8 mouse cellular contexts compared by ENCODE assay signal in the genomic region with DNA sequence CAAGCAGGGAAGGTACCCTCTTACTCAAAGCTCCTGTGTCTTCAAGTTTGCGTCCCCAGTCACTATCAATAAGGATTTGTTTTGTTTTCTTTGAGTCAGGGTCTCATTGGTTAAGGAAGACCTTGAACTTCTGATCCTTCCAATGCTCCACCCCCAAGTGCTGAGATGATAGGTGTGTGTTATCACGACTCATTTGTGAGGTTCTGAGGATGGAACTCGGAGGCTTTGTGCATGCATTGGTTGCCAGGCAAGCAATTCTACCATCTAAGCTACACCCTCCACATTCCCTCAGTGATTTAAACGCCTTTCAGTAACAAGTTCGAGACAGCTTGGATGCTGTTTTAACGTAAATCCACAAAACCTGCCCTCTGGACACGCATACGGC. TPM values are rescaled to one million over a fixed set of nuclear protein-coding genes. Genes with fewer than 3 reads are reported as not detected.
DNase-seq lines count a peak whose midpoint lies in the region; ATAC-seq and TF ChIP-seq lines count a peak whose summit lies in the region.

No protein-coding gene starts in this region.

- DNase-seq in kidney, postnatal 0 days (ENCODE audit: low spot score), result no peak
- DNase-seq in kidney, postnatal 10 days, result no peak
- DNase-seq in brain, adult 2 months (ENCODE audit: low read depth, low spot score), result peak; percentile 22
- no peak for DNase-seq in spleen, adult 12 weeks (ENCODE audit: low spot score)
- DNase-seq in right cerebral cortex, postnatal 25 days, result no peak

- 0 out of 2 replicates have a peak, but pooled peaks cover 4% of the 10 kb centered on the region for H3K36me3 ChIP-seq in kidney, postnatal 0 days (ENCODE audit: insufficient read depth, low read length)
- H3K36me3 ChIP-seq in hindbrain, embryonic 15.5 days, result no peaks in the 10 kb centered on the region
- H3K36me3 ChIP-seq in midbrain, embryonic 16.5 days (ENCODE audit: control insufficient read depth, insufficient read depth, low read length), result no peaks in the 10 kb centered on the region

- peak overlapping the region; percentile 41; the same call in 1 of the 2 replicates for H3K9ac ChIP-seq in kidney, postnatal 0 days (ENCODE audit: low read depth, low read length)
- H3K9ac ChIP-seq in hindbrain, embryonic 15.5 days, result peak overlapping the region; percentile 82
- H3K9ac ChIP-seq in midbrain, embryonic 16.5 days (ENCODE audit: low read depth, low read length), result peak overlapping the region; percentile 79

- H3K4me3 ChIP-seq in kidney, postnatal 0 days (replicated peaks; ENCODE audit: low read depth, low read length), result peak overlapping the region; percentile 75
- H3K4me3 ChIP-seq in hindbrain, embryonic 15.5 days, result peak overlapping the region; percentile 77
- H3K4me3 ChIP-seq in midbrain, embryonic 16.5 days (ENCODE audit: low read depth, low read length), result peak overlapping the region; percentile 96

- peaks cover 21% of the 10 kb centered on the region; the same call in 1 of the 2 replicates for H3K4me1 ChIP-seq in kidney, postnatal 0 days (replicated peaks; ENCODE audit: insufficient read depth, low read length)
- H3K4me1 ChIP-seq in hindbrain, embryonic 15.5 days (replicated peaks), result peaks cover 26% of the 10 kb centered on the region
- H3K4me1 ChIP-seq in midbrain, embryonic 16.5 days (ENCODE audit: control insufficient read depth, insufficient read depth, low read length), result peaks cover 15% of the 10 kb centered on the region

- ATAC-seq in kidney, postnatal 0 days (replicated peaks; ENCODE audit: low FRiP score, low read depth), result no peak
- ATAC-seq in hindbrain, embryonic 15.5 days (ENCODE audit: low FRiP score, low read depth), result peak; percentile 14; the same call in 1 of the 2 replicates
- peak; percentile 26 for ATAC-seq in midbrain, embryonic 16.5 days
- no peak for ATAC-seq in megakaryocyte-erythroid progenitor cell, adult 5-6 weeks (replicated peaks; ENCODE audit: low FRiP score, low TSS enrichment, poor library complexity, severe bottlenecking)

- no peak for TF ChIP-seq CTCF in kidney, postnatal 0 days (IDR thresholded peaks at IDR 0.05; ENCODE audit: low read depth)

- H3K27me3 ChIP-seq in kidney, postnatal 0 days (ENCODE audit: insufficient read depth, low read length), result no peaks in the 10 kb centered on the region
- H3K27me3 ChIP-seq in hindbrain, embryonic 15.5 days, result no peaks in the 10 kb centered on the region
- H3K27me3 ChIP-seq in midbrain, embryonic 16.5 days (ENCODE audit: control insufficient read depth, insufficient read depth, low read depth, low read length), result no peaks in the 10 kb centered on the region

- no peaks in the 10 kb centered on the region for H3K9me3 ChIP-seq in kidney, postnatal 0 days (replicated peaks; ENCODE audit: low read length)
- H3K9me3 ChIP-seq in hindbrain, embryonic 15.5 days, result no peaks in the 10 kb centered on the region
- H3K9me3 ChIP-seq in midbrain, embryonic 16.5 days (replicated peaks; ENCODE audit: control insufficient read depth, low read length, poor library complexity, severe bottlenecking), result no peaks in the 10 kb centered on the region

- H3K27ac ChIP-seq in kidney, postnatal 0 days, result peak overlapping the region; percentile 38; the same call in 1 of the 2 replicates
- H3K27ac ChIP-seq in hindbrain, embryonic 15.5 days (replicated peaks), result peak overlapping the region; percentile 89
- H3K27ac ChIP-seq in midbrain, embryonic 16.5 days (ENCODE audit: low read length), result peak overlapping the region; percentile 92

- 8% methylated on average over 8 of the region's 8 CpGs for WGBS in kidney, postnatal 0 days
- WGBS in hindbrain, embryonic 15.5 days, result 12% methylated on average over 8 of the region's 8 CpGs
- 11% methylated on average over 8 of the region's 8 CpGs for WGBS in midbrain, embryonic 16.5 days

- peak overlapping the region; percentile 85 for H3K4me2 ChIP-seq in kidney, postnatal 0 days (ENCODE audit: low read length)
- peak overlapping the region; percentile 70 for H3K4me2 ChIP-seq in hindbrain, embryonic 15.5 days
- peak overlapping the region; percentile 85 for H3K4me2 ChIP-seq in midbrain, embryonic 16.5 days (ENCODE audit: low read length)

RNA-seq across cellular contexts. Expression of a gene that starts 0.5 kb away (rescaled TPM):
- 210 and 216 TPM in 2 replicates for polyA plus RNA-seq in kidney, postnatal 0 days (2015; fragmentation: Nextera tagmentation; extraction: Ambion mirVana)
- 75.2 and 81.7 TPM in 2 replicates for polyA plus RNA-seq in hindbrain, embryonic 15.5 days (2015; fragmentation: Nextera tagmentation; extraction: Ambion mirVana)
- polyA plus RNA-seq in midbrain, embryonic 16.5 days (2015; fragmentation: Nextera tagmentation; extraction: Ambion mirVana), result 63.6 and 70.8 TPM in 2 replicates
- total RNA-seq in megakaryocyte-erythroid progenitor cell, adult 5-6 weeks (2014; fragmentation: Nextera tagmentation), result 31.7 and 48.4 TPM in 2 replicates
- 36.3 and 37.6 TPM in 2 replicates for total RNA-seq in megakaryocyte-erythroid progenitor cell, adult 5-6 weeks (2017)

RNA-seq across cellular contexts. Expression of a gene that starts 24.9 kb away (rescaled TPM):
- 313 and 335 TPM in 2 replicates for polyA plus RNA-seq in kidney, postnatal 0 days (2015; fragmentation: Nextera tagmentation; extraction: Ambion mirVana)
- 282 and 283 TPM in 2 replicates for polyA plus RNA-seq in hindbrain, embryonic 15.5 days (2015; fragmentation: Nextera tagmentation; extraction: Ambion mirVana)
- 315 and 350 TPM in 2 replicates for polyA plus RNA-seq in midbrain, embryonic 16.5 days (2015; fragmentation: Nextera tagmentation; extraction: Ambion mirVana)
- 71.3 and 81.0 TPM in 2 replicates for total RNA-seq in megakaryocyte-erythroid progenitor cell, adult 5-6 weeks (2014; fragmentation: Nextera tagmentation)
- total RNA-seq in megakaryocyte-erythroid progenitor cell, adult 5-6 weeks (2017), result 150 and 265 TPM in 2 replicates

RNA-seq across cellular contexts. Expression of a gene that starts 25.0 kb away (rescaled TPM):
- 13.1 and 15.2 TPM in 2 replicates for polyA plus RNA-seq in kidney, postnatal 0 days (2015; fragmentation: Nextera tagmentation; extraction: Ambion mirVana)
- polyA plus RNA-seq in hindbrain, embryonic 15.5 days (2015; fragmentation: Nextera tagmentation; extraction: Ambion mirVana), result 2.9 TPM in 1 of 2 replicates, not detected in the other
- polyA plus RNA-seq in midbrain, embryonic 16.5 days (2015; fragmentation: Nextera tagmentation; extraction: Ambion mirVana), result 1.5 and 2.9 TPM in 2 replicates
- total RNA-seq in megakaryocyte-erythroid progenitor cell, adult 5-6 weeks (2014; fragmentation: Nextera tagmentation), result not detected in 2 replicates
- total RNA-seq in megakaryocyte-erythroid progenitor cell, adult 5-6 weeks (2017), result not detected in 2 replicates

RNA-seq across cellular contexts. Expression of a gene that starts 41.1 kb away (rescaled TPM):
- 51.4 and 53.5 TPM in 2 replicates for polyA plus RNA-seq in kidney, postnatal 0 days (2015; fragmentation: Nextera tagmentation; extraction: Ambion mirVana)
- 83.8 and 90.0 TPM in 2 replicates for polyA plus RNA-seq in hindbrain, embryonic 15.5 days (2015; fragmentation: Nextera tagmentation; extraction: Ambion mirVana)
- 80.9 and 81.8 TPM in 2 replicates for polyA plus RNA-seq in midbrain, embryonic 16.5 days (2015; fragmentation: Nextera tagmentation; extraction: Ambion mirVana)
- 39.4 and 43.2 TPM in 2 replicates for total RNA-seq in megakaryocyte-erythroid progenitor cell, adult 5-6 weeks (2014; fragmentation: Nextera tagmentation)
- 48.1 and 50.7 TPM in 2 replicates for total RNA-seq in megakaryocyte-erythroid progenitor cell, adult 5-6 weeks (2017)

RNA-seq across cellular contexts. Expression of a gene that starts 51.0 kb away (rescaled TPM):
- polyA plus RNA-seq in kidney, postnatal 0 days (2015; fragmentation: Nextera tagmentation; extraction: Ambion mirVana), result 1.4 and 1.6 TPM in 2 replicates
- polyA plus RNA-seq in hindbrain, embryonic 15.5 days (2015; fragmentation: Nextera tagmentation; extraction: Ambion mirVana), result 1.1 and 1.5 TPM in 2 replicates
- polyA plus RNA-seq in midbrain, embryonic 16.5 days (2015; fragmentation: Nextera tagmentation; extraction: Ambion mirVana), result 0.59 and 0.67 TPM in 2 replicates
- 10.4 and 26.2 TPM in 2 replicates for total RNA-seq in megakaryocyte-erythroid progenitor cell, adult 5-6 weeks (2014; fragmentation: Nextera tagmentation)
- total RNA-seq in megakaryocyte-erythroid progenitor cell, adult 5-6 weeks (2017), result 13.2 and 14.2 TPM in 2 replicates

Comparison
In these comparisons a context has a peak if more than half of its experiments do, and no peak if none do; other contexts are left out.
1. ATAC-seq: peak in hindbrain, embryonic 15.5 days (single experiment) and midbrain, embryonic 16.5 days (single experiment); none in kidney, postnatal 0 days (single experiment) and megakaryocyte-erythroid progenitor cell, adult 5-6 weeks (single experiment).
2. H3K27ac ChIP-seq: peak in every context shown above with its lines; median percentile 92 in midbrain, embryonic 16.5 days; 89 in hindbrain, embryonic 15.5 days; 38 in kidney, postnatal 0 days.
3. Peak in every context shown above with its lines, with median percentiles within 50 percentile points of each other: H3K4me2 ChIP-seq, H3K4me3 ChIP-seq and H3K9ac ChIP-seq.